Mouse (Mus musculus): ENCODE data around the gene 9130409I23Rik. TPM values are rescaled to one million over a fixed set of nuclear protein-coding genes. Genes with fewer than 3 reads are reported as not detected.

9130409I23Rik gene
- polyA plus RNA-seq, 1 experiment from 2014 or later = not detected

Other genes with a start within 250 kb of the 9130409I23Rik start
- gene H3f3a, start 237.3 kb upstream of the 9130409I23Rik start, polyA plus RNA-seq (2015; fragmentation: Nextera tagmentation; extraction: Ambion mirVana) = 3,070 and 3,123 TPM in 2 replicates
- 29.0 and 30.9 TPM in 2 replicates for gene Sde2, start 200.1 kb upstream of the 9130409I23Rik start, polyA plus RNA-seq (2015; fragmentation: Nextera tagmentation; extraction: Ambion mirVana)
- gene Lefty2, start 158.1 kb upstream of the 9130409I23Rik start, polyA plus RNA-seq (2015; fragmentation: Nextera tagmentation; extraction: Ambion mirVana) = 2.4 and 2.5 TPM in 2 replicates
- gene Pycr2, start 146.9 kb upstream of the 9130409I23Rik start, polyA plus RNA-seq (2015; fragmentation: Nextera tagmentation; extraction: Ambion mirVana) = 76.7 and 79.8 TPM in 2 replicates
- 0.22 and 0.28 TPM in 2 replicates for gene Lefty1, start 116.2 kb upstream of the 9130409I23Rik start, polyA plus RNA-seq (2015; fragmentation: Nextera tagmentation; extraction: Ambion mirVana)
- 1.4 and 1.8 TPM in 2 replicates for gene Tmem63a, start 108.9 kb upstream of the 9130409I23Rik start, polyA plus RNA-seq (2015; fragmentation: Nextera tagmentation; extraction: Ambion mirVana)
- gene Ephx1, start 30.3 kb upstream of the 9130409I23Rik start, polyA plus RNA-seq (2015; fragmentation: Nextera tagmentation; extraction: Ambion mirVana) = 5.9 and 6.0 TPM in 2 replicates
- gene Nvl, start 93.0 kb downstream of the 9130409I23Rik start, polyA plus RNA-seq (2015; fragmentation: Nextera tagmentation; extraction: Ambion mirVana) = 43.7 and 47.1 TPM in 2 replicates
- 48.2 and 60.8 TPM in 2 replicates for gene Cnih4, start 93.5 kb downstream of the 9130409I23Rik start, polyA plus RNA-seq (2015; fragmentation: Nextera tagmentation; extraction: Ambion mirVana)
- gene Wdr26, start 160.8 kb downstream of the 9130409I23Rik start, polyA plus RNA-seq (2015; fragmentation: Nextera tagmentation; extraction: Ambion mirVana) = 32.8 and 36.7 TPM in 2 replicates